8 mouse cellular contexts compared by ENCODE assay signal in the genomic region with DNA sequence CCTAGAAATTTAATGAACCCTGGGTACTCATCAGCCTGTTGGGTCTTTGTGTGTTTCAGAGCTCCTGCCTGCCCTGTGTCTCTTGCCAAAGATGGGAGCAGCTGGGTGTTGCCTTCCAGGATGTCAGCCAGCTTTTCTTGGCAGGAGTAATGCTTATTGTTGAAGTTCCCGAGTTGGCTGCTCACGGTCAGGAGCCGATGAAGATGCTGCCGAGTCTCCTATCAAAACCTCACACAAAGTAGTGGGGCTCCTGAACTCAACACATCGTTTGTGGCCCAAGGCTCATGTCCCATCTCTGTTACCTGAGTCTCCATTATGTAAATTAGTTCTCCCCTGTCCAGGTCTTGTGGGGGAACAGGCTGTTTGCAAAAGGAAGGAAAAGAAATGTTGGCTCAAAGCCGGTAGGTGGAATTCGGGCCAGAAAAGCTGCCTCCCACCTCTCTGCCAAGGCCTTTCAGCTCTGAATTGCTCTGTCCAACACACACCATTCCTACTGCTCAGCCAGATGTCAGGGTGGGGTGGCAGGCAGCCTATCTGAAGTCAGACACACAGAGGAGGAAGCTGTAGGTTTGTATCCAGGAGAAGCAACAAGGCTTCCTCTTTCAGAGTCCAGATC.
DNase-seq lines count a peak whose midpoint lies in the region; ATAC-seq and TF ChIP-seq lines count a peak whose summit lies in the region.

No protein-coding gene starts in this region.

- ATAC-seq in midbrain, embryonic 13.5 days: 0 out of 2 replicates have a peak, but pooled peaks have one; percentile 11
- peak; percentile 46; the same call in 1 of the 2 replicates for ATAC-seq in heart, embryonic 13.5 days (ENCODE audit: extremely low read depth, insufficient number of reproducible peaks, low FRiP score, low TSS enrichment)

- no peaks in the 10 kb centered on the region for H3K27me3 ChIP-seq in midbrain, embryonic 13.5 days
- no peaks in the 10 kb centered on the region for H3K27me3 ChIP-seq in midbrain, embryonic 10.5 days (ENCODE audit: low read depth, poor library complexity, severe bottlenecking)
- H3K27me3 ChIP-seq in heart, embryonic 13.5 days (replicated peaks): no peaks in the 10 kb centered on the region
- H3K27me3 ChIP-seq in myocyte (ENCODE audit: control insufficient read depth, insufficient read depth, insufficient read length): no peaks in the 10 kb centered on the region

- no peaks in the 10 kb centered on the region for H3K9me3 ChIP-seq in midbrain, embryonic 13.5 days
- no peaks in the 10 kb centered on the region for H3K9me3 ChIP-seq in midbrain, embryonic 10.5 days (replicated peaks)
- no peaks in the 10 kb centered on the region for H3K9me3 ChIP-seq in heart, embryonic 13.5 days

- H3K36me3 ChIP-seq in midbrain, embryonic 13.5 days: no peaks in the 10 kb centered on the region
- H3K36me3 ChIP-seq in midbrain, embryonic 10.5 days: no peaks in the 10 kb centered on the region
- H3K36me3 ChIP-seq in heart, embryonic 13.5 days: no peaks in the 10 kb centered on the region
- H3K36me3 ChIP-seq in myocyte (ENCODE audit: control insufficient read depth, insufficient read depth): no peaks in the 10 kb centered on the region

- no peak overlapping the region for H3K9ac ChIP-seq in midbrain, embryonic 13.5 days (replicated peaks)
- H3K9ac ChIP-seq in heart, embryonic 13.5 days: no peak overlapping the region

- no peak overlapping the region for H3K27ac ChIP-seq in midbrain, embryonic 13.5 days
- no peak overlapping the region for H3K27ac ChIP-seq in midbrain, embryonic 10.5 days (replicated peaks)
- H3K27ac ChIP-seq in heart, embryonic 13.5 days (replicated peaks): peak overlapping the region; percentile 75

- H3K4me1 ChIP-seq in midbrain, embryonic 13.5 days (replicated peaks): 0 out of 2 replicates have a peak, but pooled peaks cover 3% of the 10 kb centered on the region
- no peaks in the 10 kb centered on the region for H3K4me1 ChIP-seq in midbrain, embryonic 10.5 days
- peaks cover 23% of the 10 kb centered on the region for H3K4me1 ChIP-seq in heart, embryonic 13.5 days

- no peak overlapping the region for H3ac ChIP-seq in myocyte (ENCODE audit: control insufficient read depth, insufficient read length)

- no peaks in the 10 kb centered on the region for H3K79me2 ChIP-seq in myocyte (ENCODE audit: control insufficient read depth, insufficient read depth)

- no peak overlapping the region for H3K4me3 ChIP-seq in midbrain, embryonic 13.5 days (replicated peaks)
- H3K4me3 ChIP-seq in midbrain, embryonic 10.5 days: no peak overlapping the region
- H3K4me3 ChIP-seq in heart, embryonic 13.5 days: no peak overlapping the region
- no peak overlapping the region for H3K4me3 ChIP-seq in myocyte

- DNase-seq in midbrain, embryonic 10.5 days (ENCODE audit: low spot score): no peak
- DNase-seq in cerebellum, postnatal 10 days: peak; percentile 88 to 90
- peak; percentile 40 to 63 for DNase-seq in kidney, postnatal 4 days
- DNase-seq in frontal cortex, postnatal 25 days (ENCODE audit: low spot score in 2 of 2): no peak
- DNase-seq in retina, postnatal 1 day: no peak

- no peak overlapping the region for H3K4me2 ChIP-seq in midbrain, embryonic 13.5 days (replicated peaks)
- peak overlapping the region; percentile 37 for H3K4me2 ChIP-seq in heart, embryonic 13.5 days
- H3K4me2 ChIP-seq in myocyte (ENCODE audit: low read depth): peak overlapping the region; percentile 60

- TF ChIP-seq POLR2A in myocyte (IDR thresholded peaks at IDR 0.05; ENCODE audit: insufficient read length, low read depth): no peak

- 90% methylated on average over 7 of the region's 7 CpGs for WGBS in midbrain, embryonic 13.5 days
- WGBS in midbrain, embryonic 10.5 days: 92% methylated on average over 7 of the region's 7 CpGs
- 40% methylated on average over 7 of the region's 7 CpGs for WGBS in heart, embryonic 13.5 days

TF ChIP-seq in myocyte, 11 proteins besides CTCF, POLR2A, EP300 and RAD21:
- TF ChIP-seq TCF3 (IDR thresholded peaks at IDR 0.05; ENCODE audit: insufficient read length, low read depth) (no peak), POLR2AphosphoS2 (IDR thresholded peaks at IDR 0.05; ENCODE audit: insufficient read length, low read depth) (no peak), SRF (IDR thresholded peaks at IDR 0.05; ENCODE audit: control insufficient read depth, insufficient read length, low read depth) (no peak), MYOD1 (IDR thresholded peaks at IDR 0.05; ENCODE audit: control insufficient read depth in 1 of 3, insufficient read length in 2 of 3, low read depth in 2 of 3) (peak in 2 of 3 experiments; percentile 26 to 41), TCF12 (IDR thresholded peaks at IDR 0.05; ENCODE audit: insufficient read depth, poor library complexity, severe bottlenecking) (no peak), USF1 (IDR thresholded peaks at IDR 0.05; ENCODE audit: low read depth) (no peak), CEBPB (IDR thresholded peaks at IDR 0.05; ENCODE audit: insufficient read depth, poor library complexity, severe bottlenecking) (no peak), MYOG (IDR thresholded peaks at IDR 0.05; ENCODE audit: control insufficient read depth in 1 of 3, insufficient read depth in 1 of 3, insufficient read length in 2 of 3, low read depth in 2 of 3) (peak in 2 of 3 experiments; percentile 22 to 45)

Comparison
In these comparisons a context has a peak if more than half of its experiments do, and no peak if none do; other contexts are left out.
1. DNase-seq: peak in cerebellum, postnatal 10 days (2 of 2) and kidney, postnatal 4 days (2 of 2); none in midbrain, embryonic 10.5 days (single experiment), frontal cortex, postnatal 25 days (0 of 2) and retina, postnatal 1 day (single experiment).